Mouse (Mus musculus): ENCODE data around the gene Chil1. TPM values are rescaled to one million over a fixed set of nuclear protein-coding genes. Genes with fewer than 3 reads are reported as not detected.
A peak's percentile ranks its signal among the peaks of the same experiment; 100 is the strongest.

Gene Chil1
- polyA plus RNA-seq, 1 experiment from 2014 or later, result 19.3 TPM

DNA sequence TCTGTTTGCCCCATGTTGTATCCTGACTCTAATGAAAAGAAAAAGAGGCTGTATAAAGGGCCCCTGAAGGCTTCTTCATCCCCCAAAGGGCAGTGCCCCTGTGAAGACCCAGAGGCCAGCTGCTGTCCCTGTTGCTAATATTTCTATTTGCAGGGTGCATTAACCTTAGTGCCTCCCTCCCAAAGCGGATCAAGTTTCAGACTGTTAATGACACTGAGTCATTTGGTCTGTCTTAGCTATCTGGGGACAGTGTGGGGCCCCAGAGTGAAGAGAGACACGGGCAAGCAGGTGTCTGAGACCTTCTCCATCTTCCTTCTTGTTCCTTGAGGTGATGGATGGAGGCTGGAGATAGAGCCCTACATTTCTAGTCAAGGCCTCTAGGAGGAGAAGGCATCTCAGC is 13.1 kb downstream of the Chil1 start:
- 27% methylated on average over 2 of the region's 2 CpGs for WGBS (ENCODE audit: insufficient replicate concordance)

DNA sequence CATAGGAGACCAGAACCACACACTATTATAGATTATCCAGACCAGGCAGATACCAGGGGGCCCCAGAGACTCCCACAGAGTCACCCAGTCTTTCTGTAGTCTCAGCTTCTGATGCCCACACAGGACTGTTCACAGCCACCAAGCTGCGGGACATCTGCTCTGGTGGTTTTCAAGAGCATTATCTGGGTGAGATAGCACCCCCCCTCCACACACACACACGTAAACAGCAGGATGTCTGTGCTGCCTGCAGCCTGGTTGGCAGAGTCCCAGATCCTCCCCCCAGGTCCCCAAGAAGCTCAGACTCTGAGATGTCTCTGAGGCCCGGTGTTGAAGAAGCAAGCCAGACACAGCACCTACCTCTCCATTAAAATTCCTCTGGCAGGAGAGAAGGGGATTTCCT is 13.6 kb downstream of the Chil1 start:
- H3K27me3 ChIP-seq (ENCODE audit: insufficient read depth, low read length), result no peaks in the 10 kb centered on the region
- 30% methylated on average over 3 of the region's 3 CpGs for WGBS (ENCODE audit: insufficient replicate concordance)
- peak overlapping the region; percentile 57 for H3K27ac ChIP-seq (ENCODE audit: low read depth)
- peaks cover 14% of the 10 kb centered on the region for H3K4me1 ChIP-seq (ENCODE audit: insufficient read depth)
- no peaks in the 10 kb centered on the region for H3K9me3 ChIP-seq (ENCODE audit: low read length)
- peak overlapping the region; percentile 32 for H3K4me2 ChIP-seq (ENCODE audit: low read depth, low read length)
- TF ChIP-seq CTCF (IDR thresholded peaks at IDR 0.05; ENCODE audit: low read depth), result no peak
- no peak for TF ChIP-seq EP300 (IDR thresholded peaks at IDR 0.05; ENCODE audit: low read depth)
- ATAC-seq (peak; percentile 6; the same call in 1 of the 2 replicates), DNase-seq (no peak)
- no peaks in the 10 kb centered on the region for H3K36me3 ChIP-seq (replicated peaks; ENCODE audit: insufficient read depth, low read length)
- H3K9ac ChIP-seq (replicated peaks), result peak overlapping the region; percentile 21
- no peak overlapping the region for H3K4me3 ChIP-seq (ENCODE audit: low read depth, low read length)

More for the DNA sequence above, 13.1 kb downstream of the Chil1 start:
- no peak for ATAC-seq
- no peaks in the 10 kb centered on the region for H3K9me3 ChIP-seq (ENCODE audit: low read length)
- no peak for DNase-seq
- no peak overlapping the region for H3K9ac ChIP-seq (replicated peaks)
- H3K4me2 ChIP-seq (ENCODE audit: low read depth, low read length), result no peak overlapping the region
- no peaks in the 10 kb centered on the region for H3K36me3 ChIP-seq (replicated peaks; ENCODE audit: insufficient read depth, low read length)
- no peaks in the 10 kb centered on the region for H3K27me3 ChIP-seq (ENCODE audit: insufficient read depth, low read length)
- no peak for TF ChIP-seq CTCF (IDR thresholded peaks at IDR 0.05; ENCODE audit: low read depth)
- TF ChIP-seq EP300 (IDR thresholded peaks at IDR 0.05; ENCODE audit: low read depth), result no peak
- H3K4me3 ChIP-seq (ENCODE audit: low read depth, low read length), result no peak overlapping the region
- H3K4me1 ChIP-seq (ENCODE audit: insufficient read depth), result peaks cover 14% of the 10 kb centered on the region
- no peak overlapping the region for H3K27ac ChIP-seq (ENCODE audit: low read depth)

DNA sequence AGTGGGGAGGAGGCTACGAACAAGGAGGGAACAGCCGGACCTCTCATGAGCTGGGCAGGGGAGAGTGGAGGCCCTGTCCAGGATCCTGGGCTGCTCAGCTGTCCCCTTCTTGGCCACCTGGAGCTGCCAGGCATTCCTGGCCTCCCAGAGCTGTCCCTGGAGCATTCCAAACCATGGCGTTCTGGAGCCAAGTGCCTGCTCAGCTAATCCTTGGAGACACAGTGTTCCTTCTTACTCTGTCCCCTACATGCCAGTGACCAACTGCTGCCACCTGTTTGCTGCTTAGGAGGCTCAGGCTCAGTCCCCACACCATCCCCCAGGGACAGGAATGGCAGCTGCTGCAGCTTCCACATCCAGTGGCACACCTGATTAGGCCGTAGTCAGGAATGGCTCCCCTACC is 14.0 kb downstream of the Chil1 start:
- ATAC-seq, result no peak; the same call in 1 of the 2 replicates

DNA sequence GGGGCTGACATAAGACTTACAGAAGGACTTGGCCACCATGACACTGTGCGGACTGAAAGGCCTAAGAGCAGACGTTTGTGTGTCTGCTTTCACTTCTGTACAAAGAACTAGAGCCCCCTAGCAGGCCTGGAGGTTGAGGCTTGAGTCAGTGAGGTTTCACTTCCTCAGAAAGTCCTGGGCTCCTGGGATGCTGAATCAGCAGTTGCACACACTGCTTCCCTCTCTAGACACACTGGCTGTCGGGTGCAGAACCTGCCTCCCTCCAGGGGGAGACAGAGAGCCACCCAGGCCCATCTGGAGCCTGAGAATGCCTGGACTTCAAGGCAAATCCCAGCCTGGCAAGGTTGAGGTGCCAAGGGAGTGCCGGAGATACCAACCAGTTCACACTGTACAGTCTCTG is 14.4 kb downstream of the Chil1 start:
- ATAC-seq, result peak; percentile 70
- TF ChIP-seq EP300 (IDR thresholded peaks at IDR 0.05; ENCODE audit: low read depth) (no peak), CTCF (IDR thresholded peaks at IDR 0.05; ENCODE audit: low read depth) (peak; percentile 95)

More for the DNA sequence above, 14.0 kb downstream of the Chil1 start:
- no peak for TF ChIP-seq EP300 (IDR thresholded peaks at IDR 0.05; ENCODE audit: low read depth)
- H3K4me2 ChIP-seq (ENCODE audit: low read depth, low read length), result peak overlapping the region; percentile 32
- H3K9me3 ChIP-seq (ENCODE audit: low read length), result no peaks in the 10 kb centered on the region
- H3K27me3 ChIP-seq (ENCODE audit: insufficient read depth, low read length), result no peaks in the 10 kb centered on the region
- 48% methylated on average over 4 of the region's 4 CpGs for WGBS (ENCODE audit: insufficient replicate concordance)
- no peak for DNase-seq
- H3K9ac ChIP-seq (replicated peaks), result no peak overlapping the region; the same call in 1 of the 2 replicates
- peaks cover 14% of the 10 kb centered on the region for H3K4me1 ChIP-seq (ENCODE audit: insufficient read depth)
- no peaks in the 10 kb centered on the region for H3K36me3 ChIP-seq (replicated peaks; ENCODE audit: insufficient read depth, low read length)
- no peak overlapping the region for H3K4me3 ChIP-seq (ENCODE audit: low read depth, low read length)
- H3K27ac ChIP-seq (ENCODE audit: low read depth), result peak overlapping the region; percentile 57

DNA sequence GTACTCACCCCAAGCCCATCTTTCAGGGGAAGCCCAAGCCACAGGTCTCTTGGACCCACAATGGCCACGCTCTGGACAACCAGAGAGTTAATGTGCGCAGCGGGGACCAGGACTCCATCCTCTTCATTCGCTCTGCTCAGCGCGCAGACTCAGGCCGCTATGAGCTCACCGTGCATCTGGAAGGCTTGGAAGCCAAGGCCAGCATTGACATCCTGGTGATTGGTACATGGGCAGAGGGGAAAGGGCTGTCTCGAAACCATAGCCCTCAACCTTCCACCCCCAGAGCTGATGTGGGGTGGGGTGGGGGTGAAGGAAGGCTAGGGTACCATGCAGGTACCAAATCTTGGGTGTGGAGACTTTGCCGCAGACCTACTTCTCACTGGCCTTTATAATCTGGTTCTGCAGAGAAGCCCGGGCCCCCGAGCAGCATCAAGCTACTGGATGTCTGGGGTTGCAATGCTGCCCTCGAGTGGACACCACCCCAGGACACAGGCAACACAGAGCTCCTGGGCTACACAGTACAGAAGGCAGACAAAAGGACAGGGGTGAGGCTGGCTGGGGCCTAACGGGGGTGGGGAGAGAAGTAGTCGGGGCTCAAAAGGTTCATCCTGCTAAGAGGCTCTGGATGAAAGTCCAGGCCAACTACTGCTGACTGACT is 15.5 kb downstream of the Chil1 start:
- no peak overlapping the region for H3K9ac ChIP-seq (replicated peaks)
- no peak overlapping the region for H3K4me2 ChIP-seq (ENCODE audit: low read depth, low read length)
- no peak overlapping the region for H3K27ac ChIP-seq (ENCODE audit: low read depth)
- TF ChIP-seq EP300 (IDR thresholded peaks at IDR 0.05; ENCODE audit: low read depth) (no peak), CTCF (IDR thresholded peaks at IDR 0.05; ENCODE audit: low read depth) (peak; percentile 35)
- H3K36me3 ChIP-seq (replicated peaks; ENCODE audit: insufficient read depth, low read length), result no peaks in the 10 kb centered on the region; the same call in 1 of the 2 replicates
- ATAC-seq (no peak), DNase-seq (no peak)
- no peaks in the 10 kb centered on the region for H3K9me3 ChIP-seq (ENCODE audit: low read length)
- H3K4me1 ChIP-seq (ENCODE audit: insufficient read depth), result peaks cover 14% of the 10 kb centered on the region
- no peak overlapping the region for H3K4me3 ChIP-seq (ENCODE audit: low read depth, low read length)
- no peaks in the 10 kb centered on the region for H3K27me3 ChIP-seq (ENCODE audit: insufficient read depth, low read length)
- WGBS (ENCODE audit: insufficient replicate concordance), result 74% methylated on average over 15 of the region's 15 CpGs

More for the DNA sequence above, 14.4 kb downstream of the Chil1 start:
- Histone ChIP-seq H3K4me2 (ENCODE audit: low read depth, low read length) (peak overlapping the region; percentile 32; the same call in 1 of the 2 replicates), H3K9ac (replicated peaks) (no peak overlapping the region), H3K4me1 (ENCODE audit: insufficient read depth) (peaks cover 14% of the 10 kb centered on the region), H3K27me3 (ENCODE audit: insufficient read depth, low read length) (no peaks in the 10 kb centered on the region), H3K9me3 (ENCODE audit: low read length) (no peaks in the 10 kb centered on the region), H3K36me3 (replicated peaks; ENCODE audit: insufficient read depth, low read length) (no peaks in the 10 kb centered on the region), H3K4me3 (ENCODE audit: low read depth, low read length) (no peak overlapping the region), H3K27ac (ENCODE audit: low read depth) (peak overlapping the region; percentile 57)
- DNase-seq, result peak; percentile 85
- 28% methylated on average over 4 of the region's 4 CpGs for WGBS (ENCODE audit: insufficient replicate concordance)

DNA sequence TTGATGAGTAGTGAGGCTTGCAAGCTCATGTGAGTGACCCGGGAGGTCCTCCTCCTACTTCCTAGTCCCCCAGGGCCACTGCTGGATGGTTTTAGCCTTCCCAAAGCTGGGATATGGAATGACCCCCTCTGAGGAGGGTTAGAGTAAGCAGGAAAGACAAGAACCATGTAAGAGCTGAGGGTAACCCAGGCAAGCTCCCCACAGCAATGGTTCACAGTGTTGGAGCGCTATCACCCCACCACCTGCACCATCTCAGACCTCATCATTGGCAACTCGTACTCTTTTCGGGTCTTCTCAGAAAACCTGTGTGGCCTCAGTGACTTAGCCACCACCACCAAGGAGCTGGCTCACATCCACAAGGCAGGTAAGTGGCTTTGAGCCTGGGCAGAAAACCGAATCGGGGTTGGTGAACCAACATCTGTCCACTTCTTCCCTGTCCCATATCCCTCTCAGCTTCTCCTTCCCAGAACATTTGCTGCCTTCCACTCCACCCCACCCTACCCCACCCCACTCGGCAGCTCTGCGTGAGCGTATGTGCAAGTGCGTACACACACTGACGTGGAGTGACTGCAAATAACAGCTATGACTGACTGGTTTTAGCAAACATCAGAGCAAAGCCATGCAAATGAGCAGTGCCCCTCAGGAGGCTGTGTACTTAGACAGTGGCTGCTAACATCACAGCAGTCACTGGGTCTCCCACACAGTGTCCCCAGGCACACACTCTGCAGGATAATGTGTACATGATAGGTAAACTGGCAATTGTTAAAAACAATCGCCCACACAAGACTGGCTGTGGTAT is 16.4 kb downstream of the Chil1 start:
- WGBS (ENCODE audit: insufficient replicate concordance), result 71% methylated on average over 12 of the region's 12 CpGs

More for the DNA sequence above, 16.4 kb downstream of the Chil1 start:
- H3K4me3 ChIP-seq (ENCODE audit: low read depth, low read length), result no peak overlapping the region
- ATAC-seq (peak; percentile 38; the same call in 1 of the 2 replicates), DNase-seq (no peak)
- H3K36me3 ChIP-seq (replicated peaks; ENCODE audit: insufficient read depth, low read length), result no peaks in the 10 kb centered on the region; the same call in none of the 2 replicates
- no peak overlapping the region for H3K27ac ChIP-seq (ENCODE audit: low read depth)
- H3K4me2 ChIP-seq (ENCODE audit: low read depth, low read length), result no peak overlapping the region
- H3K4me1 ChIP-seq (ENCODE audit: insufficient read depth), result peaks cover 14% of the 10 kb centered on the region
- no peaks in the 10 kb centered on the region for H3K9me3 ChIP-seq (ENCODE audit: low read length)
- no peak overlapping the region for H3K9ac ChIP-seq (replicated peaks)
- TF ChIP-seq CTCF (IDR thresholded peaks at IDR 0.05; ENCODE audit: low read depth) (no peak), EP300 (IDR thresholded peaks at IDR 0.05; ENCODE audit: low read depth) (no peak)
- H3K27me3 ChIP-seq (ENCODE audit: insufficient read depth, low read length), result no peaks in the 10 kb centered on the region

Data from liver, postnatal 0 days (tissue).